Mouse (Mus musculus) stomach, postnatal 0 days (tissue): ENCODE measurements around the gene Carhsp1.

Experiments
- CTCF ChIP-seq: IDR thresholded peaks from 2 replicates; pipeline ENCODE4 v1.5.1; 2016; ENCODE audit warnings: antibody characterized with exemption, low read depth, mild to moderate bottlenecking, moderate library complexity
- EP300 ChIP-seq: optimal IDR thresholded peaks from 2 replicates; pipeline ENCODE3; 2016; ENCODE audit warnings: antibody characterized with exemption

DNA sequence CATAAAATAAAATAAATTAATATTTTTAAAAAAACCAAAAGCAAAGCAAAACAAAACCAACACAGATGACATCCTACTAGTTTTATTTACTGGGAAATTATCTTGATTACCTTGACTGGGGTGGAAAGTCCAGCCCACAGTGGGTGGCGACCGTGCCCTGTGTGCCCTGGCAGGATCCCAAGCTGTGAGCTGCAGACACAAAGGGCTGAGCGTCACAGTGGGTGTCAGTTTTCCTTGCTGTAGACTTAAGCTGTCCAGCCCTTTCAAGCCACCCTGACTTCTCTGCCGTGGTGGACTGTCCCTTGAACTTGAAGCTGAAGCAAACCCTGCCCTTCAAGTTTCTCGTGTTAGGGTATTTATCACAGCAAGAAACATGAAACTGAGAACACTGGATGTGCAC lies 6.1 kb upstream of the Carhsp1 start:
- no peak for TF ChIP-seq CTCF
- no peak for TF ChIP-seq EP300
